Mouse (Mus musculus) kidney, postnatal 36 days (tissue): ENCODE measurements around the gene Tmprss9.

Experiments used
- DNase-seq, 2 experiments: peaks; one replicate each; pipeline ENCODE4 v3.0.0; 2021 to 2022; ENCODE audit warnings: mixed read lengths in 2 of 2

Tmprss9 gene

DNA sequence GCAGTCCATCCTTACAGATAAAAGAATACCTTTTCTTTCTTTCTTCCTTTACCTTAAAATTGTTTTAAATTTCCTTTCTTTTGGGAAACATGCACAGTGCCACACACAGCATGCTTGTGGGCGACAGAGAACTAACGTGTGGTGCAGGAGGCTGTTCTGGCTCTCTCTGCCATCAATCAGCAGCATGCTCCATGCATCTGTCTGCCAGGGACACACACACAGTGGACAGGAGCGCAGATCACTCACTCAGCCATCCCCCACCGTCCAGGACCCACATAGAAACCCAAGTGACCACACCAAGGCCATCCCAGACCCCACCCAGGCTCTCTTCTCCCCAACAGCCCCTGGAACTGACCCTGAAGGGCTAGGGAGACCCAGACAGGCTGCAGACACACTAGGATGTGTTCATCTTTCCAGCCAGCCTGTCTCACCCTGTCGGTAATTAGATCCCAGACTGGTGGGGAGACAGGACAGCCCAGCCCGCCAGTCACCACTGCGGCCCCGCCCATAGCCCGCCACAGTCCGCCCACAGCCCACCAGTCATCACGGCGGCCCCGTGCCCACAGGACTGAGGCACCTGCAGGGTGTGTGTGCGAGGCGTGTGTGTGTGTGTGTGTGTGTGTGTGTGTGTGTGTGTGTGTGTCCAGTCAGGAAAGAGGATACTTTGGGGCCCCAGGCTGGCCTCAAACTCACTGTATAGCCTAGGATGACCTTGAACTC lies 67.3 kb downstream of the Tmprss9 start:
- no peak for DNase-seq

DNA sequence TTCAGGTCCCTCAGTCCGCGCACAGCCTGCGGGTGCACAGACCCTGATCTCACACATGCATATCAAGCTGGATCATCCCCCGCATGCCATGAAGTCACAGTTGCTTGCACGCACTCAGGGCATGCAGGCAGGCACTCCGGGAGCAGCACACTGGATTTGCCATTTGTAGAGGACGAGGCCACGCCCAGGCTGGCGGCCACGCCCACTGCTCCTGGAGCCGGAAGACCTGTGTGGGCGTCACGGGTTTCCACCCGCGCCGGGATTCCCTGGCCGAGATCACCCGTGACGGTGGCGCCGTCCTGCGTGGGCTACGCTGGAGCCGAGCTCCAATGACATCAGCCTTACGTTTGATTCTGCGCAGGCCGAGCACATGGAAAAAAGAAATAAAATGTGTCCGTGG lies 68.0 kb downstream of the Tmprss9 start:
- peak; percentile 91 to 95 for DNase-seq

DNA sequence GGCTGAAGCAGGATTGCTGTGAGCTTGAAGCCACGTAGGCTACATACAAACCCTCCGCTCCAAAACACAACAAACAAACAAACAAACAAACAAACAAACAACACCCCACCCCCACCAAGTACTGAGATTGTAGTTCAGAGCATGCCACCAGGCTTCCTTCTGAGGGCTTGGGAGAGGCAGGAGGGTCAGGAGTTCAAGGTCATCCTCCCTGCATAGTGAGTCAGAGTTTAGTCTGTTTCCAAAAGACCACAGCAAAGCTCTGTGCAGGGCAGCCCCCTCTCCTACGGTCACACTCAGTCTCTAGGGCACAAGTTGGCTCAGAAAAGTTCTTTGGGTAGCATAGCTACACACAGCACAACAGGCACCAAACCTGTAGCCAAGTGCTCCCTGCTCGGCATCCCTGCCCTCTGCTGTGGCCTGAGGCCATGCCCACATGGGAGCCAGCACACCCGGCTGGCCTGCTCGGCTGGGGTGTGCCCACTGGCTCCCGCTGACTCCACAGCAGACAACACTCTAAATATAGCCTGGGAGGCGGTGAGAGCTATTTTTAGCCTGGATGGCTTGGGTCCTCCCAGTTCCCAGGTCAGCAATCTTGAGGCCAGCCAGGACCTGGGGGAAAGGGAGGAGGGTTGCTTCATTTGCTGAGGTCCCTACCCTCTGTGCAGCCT lies 68.8 kb downstream of the Tmprss9 start:
- DNase-seq, result peak; percentile 86 to 93

DNA sequence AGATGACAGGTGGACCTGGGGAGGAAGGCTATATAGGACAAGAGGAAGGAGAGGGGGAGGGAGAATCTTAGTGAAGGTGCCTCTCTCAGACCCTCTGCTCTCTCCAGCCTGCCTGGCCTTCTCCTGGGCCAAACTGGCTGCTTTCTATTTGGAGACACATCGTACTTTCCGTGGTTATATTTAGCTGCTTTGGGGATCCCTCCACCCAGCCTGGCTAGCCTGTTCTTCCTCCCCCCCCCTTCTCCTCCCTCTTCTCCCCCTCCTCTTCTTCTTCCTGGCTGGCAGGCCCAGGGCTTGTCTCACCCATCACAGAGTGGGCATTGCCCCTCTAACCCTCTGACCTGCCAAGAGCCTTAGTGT lies 69.3 kb downstream of the Tmprss9 start:
- DNase-seq, result peak in 1 of 2 experiments; percentile 49

DNA sequence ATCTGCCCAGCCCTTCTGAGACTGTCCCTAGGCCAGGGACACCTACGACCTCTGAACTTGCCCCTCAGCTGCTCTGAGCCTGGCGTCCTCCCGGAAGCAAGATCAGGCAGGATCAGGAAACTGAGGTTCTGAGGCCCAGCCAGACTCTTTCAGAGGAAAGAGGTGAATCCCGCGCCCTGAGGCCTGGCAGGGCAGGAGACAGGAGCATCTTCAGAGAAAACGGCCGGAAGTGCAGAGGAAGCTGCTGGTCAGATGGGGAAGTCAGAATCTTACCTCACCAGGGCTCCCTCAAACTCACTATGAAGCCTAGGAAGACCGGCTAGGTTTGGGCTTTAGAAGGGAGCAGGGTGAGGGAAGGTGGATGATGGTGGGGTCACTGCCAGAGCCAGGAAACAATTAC lies 71.3 kb downstream of the Tmprss9 start:
- DNase-seq, result no peak

DNA sequence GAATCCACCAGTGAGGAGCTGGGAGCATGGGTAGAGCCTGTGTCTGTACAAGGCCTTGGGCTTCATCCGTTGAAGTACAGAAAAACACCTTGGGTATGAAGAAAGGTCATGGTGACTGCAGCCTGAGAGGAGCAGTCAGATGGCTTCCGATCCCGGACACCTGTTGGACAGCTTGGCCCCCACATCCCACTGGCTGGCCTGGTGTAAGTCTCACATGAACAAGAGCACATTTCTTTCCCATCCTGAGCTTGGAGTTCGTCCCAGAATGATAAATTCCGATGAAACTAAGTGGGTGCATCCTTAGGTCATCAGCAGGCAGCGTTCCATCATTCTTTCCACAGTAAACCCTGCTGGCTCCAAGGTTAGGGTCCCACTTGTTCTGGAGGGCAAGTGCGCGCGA lies 72.1 kb downstream of the Tmprss9 start:
- DNase-seq, result no peak

DNA sequence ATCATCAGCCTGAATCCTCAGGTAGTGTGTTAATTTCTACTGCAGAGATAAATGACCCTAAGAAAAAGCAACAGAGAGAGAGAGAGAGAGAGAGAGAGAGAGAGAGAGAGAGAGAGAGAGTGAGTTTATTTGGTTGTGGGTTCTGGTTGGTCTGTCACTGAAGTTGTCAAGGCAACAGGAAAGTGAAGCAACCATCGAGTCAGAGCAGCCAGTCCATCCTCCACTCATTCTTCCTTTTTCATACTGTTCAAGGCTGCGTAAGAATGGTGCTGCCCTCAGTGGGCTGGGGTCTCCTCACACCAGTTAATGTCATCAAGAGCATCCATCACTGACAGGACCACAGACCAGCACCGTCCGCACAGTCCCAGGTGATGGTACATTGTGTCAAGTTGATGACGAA lies 72.6 kb downstream of the Tmprss9 start:
- no peak for DNase-seq

DNA sequence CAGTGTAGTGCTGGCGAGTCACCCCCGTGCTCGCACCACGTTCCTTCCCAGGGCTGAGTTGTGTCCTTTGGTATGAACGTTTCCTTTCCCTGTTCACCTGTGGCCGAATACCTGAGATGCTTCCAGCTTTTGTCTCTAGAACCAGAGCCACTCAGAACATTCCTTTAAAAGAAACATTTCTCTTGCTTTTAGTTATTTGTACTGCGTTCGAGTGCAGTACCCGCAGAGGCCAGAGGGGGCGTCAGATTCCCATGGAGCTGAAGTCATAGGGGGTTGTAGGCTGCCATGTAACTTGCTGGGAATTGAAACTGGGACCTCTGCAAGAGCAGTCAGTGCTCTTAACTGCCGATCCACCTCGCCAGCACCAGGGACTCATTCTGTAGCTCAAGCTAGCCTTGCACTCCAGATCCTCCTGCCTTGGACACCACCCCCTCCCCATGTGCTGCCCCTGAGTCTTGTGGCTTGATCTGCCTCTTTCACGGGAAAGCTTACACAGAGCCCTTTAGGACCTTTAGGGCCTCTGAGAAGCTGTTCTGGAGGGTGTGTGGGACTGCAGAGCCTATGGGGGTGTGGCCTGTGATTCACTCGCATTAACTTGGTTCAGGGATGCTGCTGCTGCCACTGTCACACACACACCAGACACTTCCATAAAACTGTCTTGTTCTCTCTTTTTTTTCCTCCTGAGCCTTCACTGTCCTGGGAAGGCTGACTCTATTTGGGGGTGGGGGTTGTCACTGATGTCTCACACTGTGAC lies 75.2 kb downstream of the Tmprss9 start:
- peak in 1 of 2 experiments; percentile 14 for DNase-seq

DNA sequence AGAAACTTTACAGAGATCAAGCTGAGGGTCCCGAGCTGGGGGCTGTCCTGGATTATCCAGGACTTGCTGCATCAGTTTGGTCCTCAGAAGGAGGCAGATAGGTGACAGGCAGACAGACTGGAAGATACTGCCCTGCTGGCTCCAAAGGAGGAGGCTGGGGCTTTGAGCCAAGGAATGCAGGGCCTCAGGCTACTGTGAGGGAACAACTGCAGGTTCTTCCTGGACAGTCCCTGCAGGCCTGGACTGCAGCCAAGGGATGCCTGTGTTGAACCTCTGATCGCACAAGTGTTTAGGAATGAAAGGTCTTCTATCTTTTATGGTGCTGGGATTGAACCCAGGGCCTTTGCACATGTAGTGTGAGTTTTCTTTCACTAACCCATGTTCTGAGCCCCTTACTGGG lies 76.2 kb downstream of the Tmprss9 start:
- DNase-seq, result peak; percentile 78 to 87

DNA sequence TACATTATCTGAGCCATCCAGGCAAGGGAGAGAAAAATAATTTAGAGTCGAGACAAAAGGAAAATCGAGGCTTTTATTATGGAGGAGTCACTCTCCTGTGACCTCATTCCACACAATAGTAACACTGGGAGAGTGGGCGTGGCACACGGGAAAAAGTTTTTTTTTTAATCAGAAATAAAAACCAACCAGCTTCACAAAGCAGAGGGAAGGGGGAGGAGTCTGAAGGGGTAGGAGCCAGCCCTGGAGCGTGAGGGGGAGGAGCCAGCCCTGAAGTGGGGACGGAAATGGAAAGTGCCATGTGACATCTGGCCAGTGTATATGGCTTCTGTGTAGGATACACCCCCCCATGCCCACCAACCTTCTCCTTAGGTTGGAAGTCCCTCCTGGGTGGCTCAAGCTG lies 76.9 kb downstream of the Tmprss9 start:
- DNase-seq, result peak in 1 of 2 experiments; percentile 61

DNA sequence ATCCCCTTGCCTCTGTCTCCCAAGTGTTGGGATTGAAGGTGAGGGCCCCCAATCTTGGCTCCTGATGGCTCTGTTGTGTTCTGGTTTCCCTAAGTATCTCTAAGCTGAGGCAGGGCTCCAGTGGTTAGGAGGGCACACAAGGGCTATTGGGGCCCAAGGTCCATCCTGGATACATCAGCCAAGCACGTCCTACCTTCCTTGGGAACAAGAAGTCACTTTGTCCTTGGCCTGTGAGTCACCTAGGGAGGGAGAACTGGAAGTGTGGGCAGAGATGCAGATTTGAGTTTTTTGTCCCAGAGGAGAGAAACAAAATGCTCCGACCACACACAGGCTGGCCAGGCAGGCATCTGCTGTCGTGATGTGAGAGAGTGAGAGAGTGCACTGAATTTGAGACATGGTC lies 77.4 kb downstream of the Tmprss9 start:
- no peak for DNase-seq
